Mouse (Mus musculus) liver, embryonic 11.5 days (tissue): ENCODE measurements around the gene Gpr161. TPM values are rescaled to one million over a fixed set of nuclear protein-coding genes. Genes with fewer than 3 reads are reported as not detected.

Experiments used
- ATAC-seq: fragments of 200-750 bp; cut with Nextera tagmentation; replicated peaks from 2 replicates; pipeline ENCODE4 v1.8.0; 2017; ENCODE audit warnings: moderate number of reproducible peaks, mild to moderate bottlenecking, moderate TSS enrichment, moderate library complexity; ENCODE audit not compliant: low FRiP score
- DNase-seq: peaks from one replicate; pipeline ENCODE4 v3.0.0-alpha.2; 2017; ENCODE audit warnings: low spot score
- H3K27ac ChIP-seq: fragments of 300-500 bp; sonication (generic); 2 replicates; pipeline ENCODE4 v1.5.1; 2014; ENCODE audit warnings: mild to moderate bottlenecking, low read depth, low read length, control low read depth
- H3K27me3 ChIP-seq: fragments of 300-500 bp; sonication (generic); replicated peaks from 2 replicates; pipeline ENCODE4 v1.6.1; 2014; ENCODE audit warnings: low read length, mixed read lengths; ENCODE audit not compliant: control insufficient read depth, insufficient read depth
- H3K36me3 ChIP-seq: fragments of 300-500 bp; sonication (generic); 2 replicates; pipeline ENCODE4 v1.6.1; 2014; ENCODE audit warnings: mild to moderate bottlenecking, low read length, moderate library complexity, mixed read lengths; ENCODE audit not compliant: control insufficient read depth, insufficient read depth
- H3K4me1 ChIP-seq: fragments of 300-500 bp; sonication (generic); replicated peaks from 2 replicates; pipeline ENCODE4 v1.6.1; 2014; ENCODE audit warnings: low read length, mixed read lengths; ENCODE audit not compliant: control insufficient read depth, insufficient read depth
- H3K4me2 ChIP-seq: fragments of 300-500 bp; sonication (generic); 2 replicates; pipeline ENCODE4 v1.6.1; 2014; ENCODE audit warnings: mild to moderate bottlenecking, control low read depth, moderate library complexity
- H3K4me3 ChIP-seq: fragments of 300-500 bp; sonication (generic); 2 replicates; pipeline ENCODE4 v1.5.1; 2014; ENCODE audit warnings: low read depth, low read length, control low read depth
- H3K9ac ChIP-seq: fragments of 300-500 bp; sonication (generic); 2 replicates; pipeline ENCODE4 v1.6.1; 2014; ENCODE audit warnings: low read depth, low read length, control low read depth
- H3K9me3 ChIP-seq: fragments of 300-500 bp; sonication (generic); 2 replicates; pipeline ENCODE4 v1.6.1; 2016; ENCODE audit warnings: low read length, inconsistent platforms, mixed read lengths; ENCODE audit not compliant: control insufficient read depth
- WGBS: fragments of 180-500 bp; shearing (Covaris S2); extraction: QIAGEN DNeasy Blood & Tissue Kit; methylation state at CpG from one replicate; pipeline ENCODE4 v1.1.7; 2014; 5-methylcytosine and 5-hydroxymethylcytosine counted together
- polyA plus RNA-seq: library from polyadenylated mRNA; unstranded; fragments of >200 nt; fragmentation: Nextera tagmentation; extraction: Ambion mirVana; gene quantifications from 2 replicates; pipeline ENCODE4 v1.2.1, GENCODE M21; 2014

Gpr161 gene
- polyA plus RNA-seq, 1 experiment from 2014 or later, result 0.48 TPM

DNA sequence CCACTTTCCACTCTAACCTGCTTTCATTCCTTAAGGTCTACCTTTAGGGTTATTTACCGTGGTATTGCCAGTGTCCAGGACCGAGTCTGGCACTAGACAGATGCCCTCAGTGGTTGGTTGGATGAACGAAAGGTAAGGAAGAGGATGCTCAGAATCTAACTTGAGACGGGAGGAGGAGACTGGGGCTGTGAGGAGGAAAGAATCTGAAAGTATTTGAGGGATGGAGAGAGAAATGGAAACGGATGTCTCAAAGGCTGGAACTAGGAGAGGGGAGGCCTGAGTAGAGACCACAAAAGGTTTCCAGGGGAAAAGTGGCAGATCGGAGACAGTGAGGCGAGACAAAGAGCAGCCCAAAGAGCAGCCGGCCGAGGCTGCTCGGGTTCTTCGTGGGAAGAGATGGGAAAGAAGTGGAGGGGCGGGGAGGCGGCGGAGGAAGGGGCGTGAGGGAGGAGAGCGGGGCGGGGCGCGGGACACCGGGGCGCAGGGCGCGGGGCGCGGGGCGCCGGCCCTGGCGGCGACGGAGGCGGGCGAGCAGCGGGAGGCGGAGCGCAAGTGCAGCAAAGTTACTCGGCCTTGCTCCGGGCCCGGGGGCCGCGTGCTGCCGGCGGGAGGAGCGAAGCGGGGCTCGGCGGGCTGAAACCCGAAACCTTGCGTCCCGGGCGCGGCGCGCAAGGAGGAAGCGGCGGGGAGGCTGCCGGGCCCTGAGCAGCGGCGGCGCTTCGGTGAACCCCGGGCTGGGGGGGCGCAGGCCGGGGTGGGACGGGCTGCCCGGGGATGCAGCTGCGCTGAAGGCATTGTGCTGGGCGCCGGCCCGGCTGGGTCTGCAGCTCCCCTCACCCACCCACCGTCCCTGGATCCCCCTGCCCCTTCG lies 14.0 kb upstream of the Gpr161 start:
- peak; percentile 57 for DNase-seq
- peak overlapping the region; percentile 43; the same call in 1 of the 2 replicates for H3K27ac ChIP-seq
- peaks cover 7% of the 10 kb centered on the region; the same call in 1 of the 2 replicates for H3K4me1 ChIP-seq
- H3K27me3 ChIP-seq, result peaks cover 37% of the 10 kb centered on the region
- WGBS, result 2% methylated on average over 64 of the region's 71 CpGs
- peak overlapping the region; percentile 61 for H3K4me3 ChIP-seq
- peak overlapping the region; percentile 59 for H3K9ac ChIP-seq
- peak; percentile 62 for ATAC-seq
- no peaks in the 10 kb centered on the region for H3K9me3 ChIP-seq
- H3K4me2 ChIP-seq, result peak overlapping the region; percentile 78
- no peaks in the 10 kb centered on the region for H3K36me3 ChIP-seq

DNA sequence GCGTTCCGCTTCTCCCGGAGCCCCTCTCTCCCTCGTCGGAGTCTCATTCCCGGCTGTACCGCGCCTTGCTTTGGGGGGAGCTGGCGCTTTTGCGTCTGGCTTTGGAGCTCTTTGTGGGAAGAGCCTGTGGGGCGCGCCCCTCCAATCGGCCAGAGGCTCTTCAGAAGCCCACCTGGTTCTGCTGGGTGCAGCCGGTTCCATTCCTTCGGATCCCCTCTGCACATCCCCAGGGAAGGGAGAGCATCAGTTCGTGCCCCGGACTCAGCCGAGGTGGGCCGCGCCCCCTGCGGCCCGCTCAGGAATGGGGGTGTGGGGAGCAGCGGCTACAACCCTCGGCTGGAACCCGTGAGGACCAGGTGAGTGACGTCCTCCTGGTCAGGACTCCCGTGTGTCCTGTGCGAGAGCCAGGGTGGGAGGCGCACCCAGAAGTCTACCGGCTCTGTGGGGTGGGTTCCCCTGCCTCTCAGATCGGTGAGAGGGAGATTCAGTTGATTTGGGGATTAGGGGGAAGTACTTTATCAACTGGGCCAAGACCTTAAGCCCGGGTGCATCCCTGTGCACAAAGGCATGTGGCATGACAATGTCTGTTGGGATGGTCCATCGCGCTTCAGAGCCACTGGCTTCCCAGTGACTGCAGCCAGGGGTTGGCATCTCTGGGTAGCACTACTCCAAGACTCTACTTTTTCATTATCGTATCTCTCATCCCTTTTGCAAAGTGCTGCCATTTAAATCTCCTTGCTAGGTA lies 13.2 kb upstream of the Gpr161 start:
- peak overlapping the region; percentile 61 for H3K4me3 ChIP-seq
- H3K27ac ChIP-seq, result no peak overlapping the region
- H3K4me1 ChIP-seq, result peaks cover 7% of the 10 kb centered on the region; the same call in 1 of the 2 replicates
- no peaks in the 10 kb centered on the region for H3K9me3 ChIP-seq
- H3K36me3 ChIP-seq, result no peaks in the 10 kb centered on the region
- DNase-seq (peak; percentile 43), ATAC-seq (peak; percentile 56)
- H3K9ac ChIP-seq, result peak overlapping the region; percentile 59
- peak overlapping the region; percentile 78 for H3K4me2 ChIP-seq
- H3K27me3 ChIP-seq, result peaks cover 37% of the 10 kb centered on the region
- 2% methylated on average over 35 of the region's 35 CpGs for WGBS

DNA sequence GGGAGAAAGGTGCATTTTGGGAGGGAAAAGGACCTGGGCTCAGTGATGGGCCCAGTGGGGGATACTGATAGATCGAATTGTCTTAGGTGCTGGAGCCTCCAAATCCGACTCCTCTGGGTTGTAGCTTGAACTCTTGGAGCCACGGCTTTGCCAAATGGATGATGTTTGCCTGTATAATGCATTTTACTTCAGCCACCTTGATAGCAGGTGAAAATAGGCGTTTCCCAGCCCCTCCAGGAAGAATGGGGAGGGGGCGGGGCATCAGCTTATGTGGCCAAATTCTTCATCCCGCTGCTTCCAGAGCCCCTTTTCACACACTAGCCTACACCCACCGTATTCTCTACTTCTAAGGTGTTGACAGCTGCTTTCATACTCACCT lies 12.6 kb upstream of the Gpr161 start:
- Histone ChIP-seq H3K4me1 (peaks cover 7% of the 10 kb centered on the region; the same call in 1 of the 2 replicates), H3K27me3 (peaks cover 37% of the 10 kb centered on the region), H3K9ac (no peak overlapping the region), H3K9me3 (no peaks in the 10 kb centered on the region), H3K36me3 (no peaks in the 10 kb centered on the region), H3K4me3 (peak overlapping the region; percentile 61; the same call in 1 of the 2 replicates), H3K27ac (no peak overlapping the region), H3K4me2 (peak overlapping the region; percentile 78)
- DNase-seq (peak; percentile 29), ATAC-seq (no peak)
- 15% methylated on average over 7 of the region's 7 CpGs for WGBS

DNA sequence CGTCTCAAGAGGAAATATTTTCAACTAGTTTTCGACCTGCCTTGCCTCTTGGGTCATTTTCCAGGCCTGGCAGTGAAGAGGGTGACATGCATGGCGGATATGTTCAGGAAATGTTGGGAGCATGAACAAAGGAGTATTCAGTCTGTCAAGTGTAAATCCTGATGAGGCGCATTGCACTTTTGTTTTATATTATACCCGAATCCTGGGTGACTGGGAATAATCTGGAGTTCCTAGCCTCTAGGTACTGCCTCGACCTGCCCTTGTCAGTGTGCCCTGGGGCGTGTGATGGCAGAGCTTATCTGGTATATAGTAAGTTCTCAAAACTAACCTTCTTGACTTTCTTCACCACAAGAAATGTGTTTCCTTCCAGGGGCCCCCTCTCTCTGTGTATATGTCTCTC lies 11.5 kb upstream of the Gpr161 start:
- Histone ChIP-seq H3K4me2 (no peak overlapping the region), H3K4me1 (peaks cover 7% of the 10 kb centered on the region; the same call in 1 of the 2 replicates), H3K27ac (no peak overlapping the region), H3K9me3 (no peaks in the 10 kb centered on the region), H3K4me3 (no peak overlapping the region), H3K27me3 (peaks cover 37% of the 10 kb centered on the region), H3K9ac (no peak overlapping the region), H3K36me3 (no peaks in the 10 kb centered on the region)
- DNase-seq (peak; percentile 17), ATAC-seq (no peak)
- 68% methylated on average over 7 of the region's 7 CpGs for WGBS

DNA sequence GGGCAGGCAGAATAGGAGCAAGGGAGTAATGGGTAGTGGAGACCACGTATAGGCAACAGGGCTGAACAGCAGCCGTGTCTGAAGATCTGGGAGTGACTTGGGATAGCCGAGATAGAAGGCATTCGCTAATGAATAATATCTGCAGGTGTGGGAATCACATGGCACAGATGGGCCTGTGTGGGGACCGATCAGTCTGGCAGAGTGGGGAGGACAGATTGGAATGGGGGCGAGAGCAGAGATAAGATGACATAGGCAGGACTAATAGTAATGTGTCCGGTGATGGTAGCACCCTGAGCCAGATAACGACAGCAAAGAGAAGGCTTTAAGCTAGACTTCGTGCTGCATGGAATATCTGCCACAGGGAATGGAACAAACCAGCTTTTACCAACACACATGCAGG lies 7.4 kb upstream of the Gpr161 start:
- Histone ChIP-seq H3K9ac (no peak overlapping the region), H3K27ac (no peak overlapping the region), H3K4me1 (no peaks in the 10 kb centered on the region), H3K36me3 (no peaks in the 10 kb centered on the region), H3K4me3 (no peak overlapping the region), H3K9me3 (no peaks in the 10 kb centered on the region), H3K27me3 (peaks cover 11% of the 10 kb centered on the region), H3K4me2 (no peak overlapping the region)
- ATAC-seq (no peak), DNase-seq (no peak)
- 70% methylated on average over 9 of the region's 9 CpGs for WGBS

DNA sequence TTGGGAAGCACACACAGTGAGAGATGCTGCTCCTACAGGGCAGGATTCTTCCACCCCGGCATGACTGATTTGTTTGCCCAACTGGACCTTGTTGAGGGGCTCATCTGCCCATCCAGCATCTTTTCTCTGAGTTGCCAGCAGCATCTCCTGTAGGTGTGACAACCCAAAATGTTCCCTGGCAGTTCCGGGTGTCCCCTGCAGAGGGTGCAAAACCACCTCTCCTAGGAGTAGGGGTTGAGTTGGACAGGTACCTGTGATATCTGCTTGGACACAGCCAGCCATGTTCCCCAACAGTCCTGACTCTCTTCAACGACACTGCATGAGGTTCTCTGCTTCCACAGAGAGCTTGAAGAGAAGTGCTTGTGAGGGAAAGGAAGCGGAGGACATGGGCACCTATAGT lies 5.8 kb upstream of the Gpr161 start:
- Histone ChIP-seq H3K4me2 (no peak overlapping the region), H3K9me3 (no peaks in the 10 kb centered on the region), H3K9ac (no peak overlapping the region), H3K4me1 (no peaks in the 10 kb centered on the region), H3K4me3 (no peak overlapping the region), H3K36me3 (no peaks in the 10 kb centered on the region), H3K27ac (no peak overlapping the region), H3K27me3 (no peaks in the 10 kb centered on the region)
- WGBS, result 70% methylated on average over 4 of the region's 4 CpGs
- ATAC-seq (no peak), DNase-seq (no peak)

DNA sequence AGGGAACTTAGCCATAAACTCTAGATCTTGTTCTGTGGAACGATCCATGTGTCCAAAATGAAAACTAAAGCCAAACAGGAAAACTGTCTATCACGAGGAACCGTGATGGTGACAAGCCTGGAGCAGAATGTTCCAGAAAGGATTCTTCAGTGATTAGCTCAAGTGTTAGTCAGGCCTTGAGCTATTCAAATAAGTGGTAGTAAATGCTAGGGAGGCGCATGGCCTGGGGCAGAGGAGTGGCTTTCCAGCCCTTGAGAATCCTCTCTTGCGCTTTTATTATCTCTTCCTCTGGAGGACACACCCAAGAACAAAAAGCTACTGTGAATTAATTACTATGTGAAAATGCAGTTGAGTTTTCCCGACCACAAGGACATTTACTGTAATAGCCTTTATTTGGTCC lies 4.0 kb upstream of the Gpr161 start:
- ATAC-seq, result no peak
- no peak for DNase-seq
- H3K9ac ChIP-seq, result no peak overlapping the region
- H3K4me3 ChIP-seq, result no peak overlapping the region
- H3K4me1 ChIP-seq, result no peaks in the 10 kb centered on the region
- H3K9me3 ChIP-seq, result no peaks in the 10 kb centered on the region
- H3K4me2 ChIP-seq, result no peak overlapping the region
- no peaks in the 10 kb centered on the region for H3K27me3 ChIP-seq
- no peaks in the 10 kb centered on the region for H3K36me3 ChIP-seq
- WGBS, result 76% methylated on average over 6 of the region's 6 CpGs
- no peak overlapping the region for H3K27ac ChIP-seq

DNA sequence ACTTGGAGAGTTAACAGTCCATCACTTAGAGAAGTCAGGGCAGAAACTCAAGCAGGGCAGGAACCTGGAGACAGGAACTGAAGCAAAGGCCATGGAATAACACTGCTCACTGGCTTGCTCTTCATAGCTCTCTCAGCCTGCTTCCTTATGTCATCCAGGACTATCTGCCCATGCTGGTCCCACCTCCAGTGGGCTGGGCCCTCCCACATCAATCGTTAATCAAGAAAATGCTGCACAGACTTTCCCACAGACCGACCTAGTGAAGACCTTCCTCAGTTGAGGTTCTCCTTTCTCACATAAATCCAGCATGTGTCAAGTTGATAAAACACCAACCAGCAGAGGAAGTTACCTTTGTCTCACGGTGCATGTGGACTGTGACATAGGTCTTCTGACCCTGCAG lies 5.5 kb downstream of the Gpr161 start:
- WGBS, result 34% methylated on average over 3 of the region's 3 CpGs
- no peak for ATAC-seq
- H3K9me3 ChIP-seq, result no peaks in the 10 kb centered on the region

More for the DNA sequence above, 5.5 kb downstream of the Gpr161 start:
- DNase-seq, result no peak
- no peak overlapping the region for H3K27ac ChIP-seq
- no peak overlapping the region for H3K9ac ChIP-seq
- no peaks in the 10 kb centered on the region for H3K4me1 ChIP-seq
- H3K4me2 ChIP-seq, result no peak overlapping the region
- H3K27me3 ChIP-seq, result no peaks in the 10 kb centered on the region
- H3K4me3 ChIP-seq, result no peak overlapping the region
- H3K36me3 ChIP-seq, result no peaks in the 10 kb centered on the region
